Mouse (Mus musculus): ENCODE results near the gene Dixdc1. TPM values are rescaled to one million over a fixed set of nuclear protein-coding genes. Genes with fewer than 3 reads are reported as not detected.

The Dixdc1 gene
- polyA plus RNA-seq, 1 experiment from 2014 or later = 37.8 TPM

GRCm38 (mm10) chr9:50767531-50768106, 28.3 kb upstream of the Dixdc1 start:
- H3K9ac ChIP-seq (ENCODE audit: low read depth, low read length) = peak overlapping the region; percentile 75
- no peaks in the 10 kb centered on the region for H3K36me3 ChIP-seq (ENCODE audit: control insufficient read depth, insufficient read depth, low read length)
- H3K27ac ChIP-seq (ENCODE audit: low read length) = peak overlapping the region; percentile 93
- 6% methylated on average over 17 of the region's 17 CpGs for WGBS
- ATAC-seq = peak; percentile 76; the same call in 1 of the 2 replicates
- peak overlapping the region; percentile 61 for H3K4me3 ChIP-seq (ENCODE audit: low read depth, low read length)
- no peaks in the 10 kb centered on the region for H3K9me3 ChIP-seq (replicated peaks; ENCODE audit: control insufficient read depth, low read length, poor library complexity, severe bottlenecking)
- H3K4me2 ChIP-seq (ENCODE audit: low read length) = peak overlapping the region; percentile 71
- no peaks in the 10 kb centered on the region for H3K27me3 ChIP-seq (ENCODE audit: control insufficient read depth, insufficient read depth, low read depth, low read length)
- peaks cover 19% of the 10 kb centered on the region for H3K4me1 ChIP-seq (ENCODE audit: control insufficient read depth, insufficient read depth, low read length)

GRCm38 (mm10) chr9:50763331-50763730, 24.0 kb upstream of the Dixdc1 start:
- no peak overlapping the region for H3K9ac ChIP-seq (ENCODE audit: low read depth, low read length)
- no peaks in the 10 kb centered on the region for H3K9me3 ChIP-seq (replicated peaks; ENCODE audit: control insufficient read depth, low read length, poor library complexity, severe bottlenecking)
- no peak overlapping the region for H3K27ac ChIP-seq (ENCODE audit: low read length)
- no peaks in the 10 kb centered on the region for H3K27me3 ChIP-seq (ENCODE audit: control insufficient read depth, insufficient read depth, low read depth, low read length)
- 69% methylated on average over 1 of the region's 1 CpGs for WGBS
- no peak overlapping the region for H3K4me2 ChIP-seq (ENCODE audit: low read length)
- no peak for ATAC-seq
- H3K4me3 ChIP-seq (ENCODE audit: low read depth, low read length) = no peak overlapping the region
- peaks cover 8% of the 10 kb centered on the region for H3K4me1 ChIP-seq (ENCODE audit: control insufficient read depth, insufficient read depth, low read length)
- H3K36me3 ChIP-seq (ENCODE audit: control insufficient read depth, insufficient read depth, low read length) = no peaks in the 10 kb centered on the region

- H3K4me1 ChIP-seq (ENCODE audit: control insufficient read depth, insufficient read depth, low read length) = peaks cover 2% of the 10 kb centered on the region; the same call in 1 of the 2 replicates
- WGBS = 68% methylated on average over 6 of the region's 6 CpGs
- ATAC-seq = no peak
- H3K4me2 ChIP-seq (ENCODE audit: low read length) = no peak overlapping the region
- H3K9me3 ChIP-seq (replicated peaks; ENCODE audit: control insufficient read depth, low read length, poor library complexity, severe bottlenecking) = no peaks in the 10 kb centered on the region
- H3K27ac ChIP-seq (ENCODE audit: low read length) = no peak overlapping the region
- no peaks in the 10 kb centered on the region for H3K36me3 ChIP-seq (ENCODE audit: control insufficient read depth, insufficient read depth, low read length)
- H3K9ac ChIP-seq (ENCODE audit: low read depth, low read length) = no peak overlapping the region
- H3K4me3 ChIP-seq (ENCODE audit: low read depth, low read length) = no peak overlapping the region
- no peaks in the 10 kb centered on the region for H3K27me3 ChIP-seq (ENCODE audit: control insufficient read depth, insufficient read depth, low read depth, low read length)
Observed at GRCm38 (mm10) chr9:50761520-50762243, 22.4 kb upstream of the Dixdc1 start.

DNA sequence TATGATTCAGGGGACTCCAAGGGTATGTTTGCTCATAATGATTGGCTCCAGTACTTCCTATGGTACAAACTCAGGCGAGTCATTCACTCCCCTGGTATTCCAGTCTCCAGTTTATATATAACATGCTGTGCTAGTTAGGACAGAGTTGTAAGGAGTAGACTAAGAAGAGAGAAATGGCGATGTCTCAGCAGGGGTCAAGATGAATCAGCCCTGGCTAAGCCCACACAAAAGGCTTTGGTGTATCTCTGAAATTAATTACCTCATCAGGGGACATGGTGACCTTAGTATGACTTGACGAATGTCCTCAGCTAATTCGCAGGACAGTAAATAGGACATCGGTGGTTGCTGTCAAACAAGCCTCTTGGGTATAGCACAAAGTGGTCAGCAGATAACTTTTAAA, 17.4 kb upstream of the Dixdc1 start:
- Histone ChIP-seq H3K4me2 (ENCODE audit: low read length) (no peak overlapping the region), H3K4me3 (ENCODE audit: low read depth, low read length) (no peak overlapping the region), H3K36me3 (ENCODE audit: control insufficient read depth, insufficient read depth, low read length) (no peaks in the 10 kb centered on the region), H3K27ac (ENCODE audit: low read length) (no peak overlapping the region), H3K4me1 (ENCODE audit: control insufficient read depth, insufficient read depth, low read length) (no peaks in the 10 kb centered on the region), H3K27me3 (ENCODE audit: control insufficient read depth, insufficient read depth, low read depth, low read length) (no peaks in the 10 kb centered on the region), H3K9ac (ENCODE audit: low read depth, low read length) (no peak overlapping the region), H3K9me3 (replicated peaks; ENCODE audit: control insufficient read depth, low read length, poor library complexity, severe bottlenecking) (no peaks in the 10 kb centered on the region)
- 56% methylated on average over 5 of the region's 5 CpGs for WGBS
- no peak for ATAC-seq

GRCm38 (mm10) chr9:50753947-50754346, 14.6 kb upstream of the Dixdc1 start:
- no peak overlapping the region for H3K27ac ChIP-seq (ENCODE audit: low read length)
- 74% methylated on average over 7 of the region's 7 CpGs for WGBS
- no peak overlapping the region for H3K9ac ChIP-seq (ENCODE audit: low read depth, low read length)
- ATAC-seq = no peak
- H3K36me3 ChIP-seq (ENCODE audit: control insufficient read depth, insufficient read depth, low read length) = no peaks in the 10 kb centered on the region
- no peaks in the 10 kb centered on the region for H3K9me3 ChIP-seq (replicated peaks; ENCODE audit: control insufficient read depth, low read length, poor library complexity, severe bottlenecking)
- H3K4me2 ChIP-seq (ENCODE audit: low read length) = no peak overlapping the region
- no peaks in the 10 kb centered on the region for H3K27me3 ChIP-seq (ENCODE audit: control insufficient read depth, insufficient read depth, low read depth, low read length)
- no peaks in the 10 kb centered on the region for H3K4me1 ChIP-seq (ENCODE audit: control insufficient read depth, insufficient read depth, low read length)
- H3K4me3 ChIP-seq (ENCODE audit: low read depth, low read length) = no peak overlapping the region

DNA sequence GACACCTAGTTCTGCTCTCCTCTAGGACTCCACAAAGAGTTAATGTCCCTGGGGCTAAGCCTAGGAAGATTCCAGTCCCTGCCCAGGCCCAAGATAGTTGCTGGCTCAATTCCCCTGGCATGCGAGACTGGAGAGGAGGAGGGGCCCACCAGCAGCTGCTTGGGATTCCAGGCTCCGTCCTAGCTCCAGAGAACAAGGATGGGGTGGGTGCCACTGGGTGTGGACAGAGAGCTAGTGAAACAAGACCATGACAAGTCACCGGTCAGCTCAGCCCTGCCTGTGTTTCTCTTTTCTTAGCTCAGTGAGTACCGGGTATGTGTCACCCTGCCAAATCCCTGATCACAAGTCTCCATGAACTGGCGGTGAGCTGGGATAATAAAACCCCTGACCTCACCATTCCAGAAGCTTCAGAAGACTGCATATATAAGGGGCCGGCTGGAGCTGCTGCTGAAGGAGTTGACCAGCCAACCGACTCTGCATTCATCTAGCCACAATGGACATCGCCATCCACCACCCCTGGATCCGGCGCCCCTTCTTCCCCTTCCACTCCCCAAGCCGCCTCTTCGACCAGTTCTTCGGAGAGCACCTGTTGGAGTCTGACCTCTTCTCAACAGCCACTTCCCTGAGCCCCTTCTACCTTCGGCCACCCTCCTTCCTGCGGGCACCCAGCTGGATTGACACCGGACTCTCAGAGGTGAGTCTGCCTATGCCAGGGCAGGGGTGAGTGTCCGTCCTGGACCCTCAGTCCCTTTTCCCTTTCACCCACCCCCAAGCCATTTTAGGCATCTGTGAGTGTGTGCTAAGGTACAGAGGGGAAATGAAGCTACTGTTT, 13.7 kb upstream of the Dixdc1 start:
- Histone ChIP-seq H3K4me3 (ENCODE audit: low read depth, low read length) (no peak overlapping the region), H3K4me2 (ENCODE audit: low read length) (no peak overlapping the region), H3K27ac (ENCODE audit: low read length) (no peak overlapping the region), H3K9ac (ENCODE audit: low read depth, low read length) (no peak overlapping the region), H3K9me3 (replicated peaks; ENCODE audit: control insufficient read depth, low read length, poor library complexity, severe bottlenecking) (no peaks in the 10 kb centered on the region), H3K4me1 (ENCODE audit: control insufficient read depth, insufficient read depth, low read length) (no peaks in the 10 kb centered on the region), H3K36me3 (ENCODE audit: control insufficient read depth, insufficient read depth, low read length) (no peaks in the 10 kb centered on the region), H3K27me3 (ENCODE audit: control insufficient read depth, insufficient read depth, low read depth, low read length) (no peaks in the 10 kb centered on the region)
- ATAC-seq = no peak
- WGBS = 73% methylated on average over 17 of the region's 17 CpGs

DNA sequence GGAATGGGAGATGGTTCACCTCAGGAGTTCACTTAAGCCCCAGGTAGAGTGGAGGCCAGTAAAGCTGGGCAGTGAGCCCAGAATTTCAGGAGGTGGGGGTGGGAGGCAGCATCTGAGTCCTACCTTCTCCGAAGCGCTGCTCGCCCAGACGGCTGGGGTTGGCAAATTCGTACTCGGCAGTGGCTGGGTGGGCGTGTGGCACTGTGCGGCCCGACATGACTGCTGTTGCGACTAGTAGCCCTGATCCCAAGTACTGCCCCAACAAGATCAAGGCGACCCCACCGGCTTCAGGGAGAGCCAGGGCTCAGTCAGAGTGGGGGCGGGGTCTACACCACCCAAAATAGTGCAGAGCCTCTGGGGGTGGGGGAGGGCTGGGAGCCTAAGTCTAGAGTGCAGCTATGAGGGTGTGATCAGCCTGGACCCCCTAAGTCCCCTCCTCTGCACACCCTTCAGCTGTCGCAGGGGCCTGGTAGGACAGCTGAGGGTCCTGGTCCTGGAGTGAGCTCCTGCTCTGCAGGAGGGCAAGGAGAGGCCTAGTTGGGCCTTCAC, 12.8 kb upstream of the Dixdc1 start, which contains the start of gene Hspb2:
Gene Hspb2, minus strand, starts transcription at position 301 of the 549 bp plus-strand sequence.
- Histone ChIP-seq H3K27me3 (ENCODE audit: control insufficient read depth, insufficient read depth, low read depth, low read length) (peaks cover 3% of the 10 kb centered on the region), H3K9ac (ENCODE audit: low read depth, low read length) (no peak within 1 kb of the TSS), H3K9me3 (replicated peaks; ENCODE audit: control insufficient read depth, low read length, poor library complexity, severe bottlenecking) (no peaks in the 10 kb centered on the region), H3K4me3 (ENCODE audit: low read depth, low read length) (no peak within 1 kb of the TSS), H3K36me3 (ENCODE audit: control insufficient read depth, insufficient read depth, low read length) (no peaks in the 10 kb centered on the region), H3K4me1 (ENCODE audit: control insufficient read depth, insufficient read depth, low read length) (no peaks in the 10 kb centered on the region), H3K4me2 (ENCODE audit: low read length) (no peak within 1 kb of the TSS), H3K27ac (ENCODE audit: low read length) (no peak within 1 kb of the TSS)
- WGBS = 66% methylated on average over 14 of the region's 14 CpGs
- ATAC-seq = no peak

DNA sequence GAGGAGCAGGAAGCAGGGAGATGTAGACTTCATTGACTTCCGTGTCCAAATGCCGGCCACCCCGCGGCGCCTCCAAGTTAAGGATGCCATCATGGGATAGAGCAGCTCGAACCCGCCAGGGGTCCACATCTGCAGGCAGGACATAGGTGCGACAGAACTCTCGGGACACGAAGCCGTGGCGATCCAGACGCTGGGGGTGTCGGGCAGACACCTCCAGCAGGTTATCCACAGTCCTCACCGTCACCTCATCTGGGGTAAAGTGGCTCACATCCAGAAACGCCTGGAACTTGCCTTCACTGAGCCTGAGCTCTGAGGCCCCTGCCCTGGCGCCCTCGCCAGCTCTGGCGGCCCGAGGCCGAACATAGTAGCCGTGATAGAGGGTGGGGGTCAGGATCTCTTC, 12.0 kb upstream of the Dixdc1 start, which contains the start of gene Cryab:
Gene Cryab, plus strand, starts transcription at position 3 of the 400 bp plus-strand sequence.
- H3K27ac ChIP-seq (ENCODE audit: low read length) = no peak within 1 kb of the TSS
- no peaks in the 10 kb centered on the region for H3K36me3 ChIP-seq (ENCODE audit: control insufficient read depth, insufficient read depth, low read length)
- no peak within 1 kb of the TSS for H3K4me2 ChIP-seq (ENCODE audit: low read length)
- peaks cover 5% of the 10 kb centered on the region for H3K27me3 ChIP-seq (ENCODE audit: control insufficient read depth, insufficient read depth, low read depth, low read length)
- peaks cover 2% of the 10 kb centered on the region; the same call in 1 of the 2 replicates for H3K4me1 ChIP-seq (ENCODE audit: control insufficient read depth, insufficient read depth, low read length)
- no peaks in the 10 kb centered on the region for H3K9me3 ChIP-seq (replicated peaks; ENCODE audit: control insufficient read depth, low read length, poor library complexity, severe bottlenecking)
- H3K9ac ChIP-seq (ENCODE audit: low read depth, low read length) = no peak within 1 kb of the TSS
- 75% methylated on average over 22 of the region's 22 CpGs for WGBS
- no peak within 1 kb of the TSS for H3K4me3 ChIP-seq (ENCODE audit: low read depth, low read length)
- ATAC-seq = no peak

Data from midbrain, embryonic 16.5 days (tissue).